Mouse (Mus musculus) cortical plate, adult 2 months (tissue): ENCODE measurements around the gene Taf10.

Source experiments
- CTCF ChIP-seq: fragments of 200-500 bp; IDR thresholded peaks from 2 replicates; pipeline ENCODE4 v1.5.1; 2011; ENCODE audit warnings: mild to moderate bottlenecking, control low read depth, low read length; ENCODE audit not compliant: insufficient read depth; ENCODE audit errors: extremely low read depth
- POLR2A ChIP-seq: fragments of 200-500 bp; IDR thresholded peaks from 2 replicates; pipeline ENCODE4 v1.6.1; 2011; ENCODE audit warnings: mild to moderate bottlenecking, low read length, control low read depth; ENCODE audit not compliant: insufficient read depth; ENCODE audit errors: extremely low read depth

- TF ChIP-seq CTCF (no peak), POLR2A (no peak)
Measured at GRCm38 (mm10) chr7:105777316-105777715, 33.2 kb upstream of the Taf10 start.
